Mouse (Mus musculus) thymus, adult 2 months (tissue): ENCODE measurements around the gene Churc1.

Source experiments
- CTCF ChIP-seq: fragments of 200-500 bp; IDR thresholded peaks from 2 replicates; pipeline ENCODE4 v1.5.1; 2012; ENCODE audit warnings: mild to moderate bottlenecking, control low read depth, low read length, moderate library complexity, borderline replicate concordance; ENCODE audit not compliant: control insufficient read depth, poor library complexity, insufficient read depth; ENCODE audit errors: extremely low read depth
- POLR2A ChIP-seq: fragments of 200-500 bp; IDR thresholded peaks from 2 replicates; pipeline ENCODE4 v1.6.1; 2012; ENCODE audit warnings: mild to moderate bottlenecking, low read length, control low read depth, moderate library complexity; ENCODE audit not compliant: control insufficient read depth, poor library complexity, insufficient read depth; ENCODE audit errors: extremely low read depth

- no peak for TF ChIP-seq CTCF
- TF ChIP-seq POLR2A, result no peak
Measured at GRCm38 (mm10) chr12:76825283-76825682, 59.9 kb downstream of the Churc1 start.
